Mouse (Mus musculus): ENCODE measurements around the gene Unk. TPM values are rescaled to one million over a fixed set of nuclear protein-coding genes. Genes with fewer than 3 reads are reported as not detected.

Gene Unk
- polyA plus RNA-seq, 1 experiment from 2014 or later, result 48.4 TPM

DNA sequence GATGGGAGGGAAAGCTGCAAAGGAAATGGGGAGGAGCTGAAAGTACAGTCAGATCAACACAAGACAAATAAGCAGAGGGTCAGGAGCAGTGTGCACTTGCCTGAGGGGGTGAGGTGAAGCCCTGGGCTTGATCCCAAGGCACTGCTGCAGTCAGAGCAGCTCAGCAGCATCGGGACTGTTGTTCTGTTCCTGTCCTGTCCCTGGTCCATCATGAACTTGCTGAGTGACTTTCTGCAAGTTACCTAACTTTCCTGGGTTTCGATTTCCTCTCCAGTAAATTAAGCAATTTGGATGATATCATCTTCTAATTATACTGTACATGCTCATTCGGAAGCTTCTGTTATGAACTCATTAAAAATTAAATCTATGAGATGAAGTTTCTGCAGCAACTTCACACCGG lies 2.4 kb upstream of the Unk start, which contains the start of gene H3f3b:
H3f3b (minus strand) TSS at position 207 of the 400 bp plus-strand sequence.
- no peak within 1 kb of the TSS for H3K27ac ChIP-seq
- no peak for DNase-seq (ENCODE audit: extremely low spot score, low spot score)
- H3K9me3 ChIP-seq, result no peaks in the 10 kb centered on the region
- no peaks in the 10 kb centered on the region for H3K27me3 ChIP-seq (ENCODE audit: poor library complexity, severe bottlenecking)
- H3K4me1 ChIP-seq, result peaks cover 33% of the 10 kb centered on the region
- H3K36me3 ChIP-seq (replicated peaks), result peaks cover 19% of the 10 kb centered on the region
- WGBS, result 88% methylated on average over 4 of the region's 4 CpGs
- H3K4me3 ChIP-seq, result no peak within 1 kb of the TSS

GRCm38 (mm10) chr11:116028177-116028865 lies 1.8 kb upstream of the Unk start:
- Histone ChIP-seq H3K27ac (no peak overlapping the region), H3K4me1 (peaks cover 36% of the 10 kb centered on the region), H3K27me3 (ENCODE audit: poor library complexity, severe bottlenecking) (no peaks in the 10 kb centered on the region), H3K9me3 (no peaks in the 10 kb centered on the region), H3K36me3 (replicated peaks) (peaks cover 23% of the 10 kb centered on the region), H3K4me3 (no peak overlapping the region)
- no peak for DNase-seq (ENCODE audit: extremely low spot score, low spot score)
- 86% methylated on average over 9 of the region's 9 CpGs for WGBS

DNA sequence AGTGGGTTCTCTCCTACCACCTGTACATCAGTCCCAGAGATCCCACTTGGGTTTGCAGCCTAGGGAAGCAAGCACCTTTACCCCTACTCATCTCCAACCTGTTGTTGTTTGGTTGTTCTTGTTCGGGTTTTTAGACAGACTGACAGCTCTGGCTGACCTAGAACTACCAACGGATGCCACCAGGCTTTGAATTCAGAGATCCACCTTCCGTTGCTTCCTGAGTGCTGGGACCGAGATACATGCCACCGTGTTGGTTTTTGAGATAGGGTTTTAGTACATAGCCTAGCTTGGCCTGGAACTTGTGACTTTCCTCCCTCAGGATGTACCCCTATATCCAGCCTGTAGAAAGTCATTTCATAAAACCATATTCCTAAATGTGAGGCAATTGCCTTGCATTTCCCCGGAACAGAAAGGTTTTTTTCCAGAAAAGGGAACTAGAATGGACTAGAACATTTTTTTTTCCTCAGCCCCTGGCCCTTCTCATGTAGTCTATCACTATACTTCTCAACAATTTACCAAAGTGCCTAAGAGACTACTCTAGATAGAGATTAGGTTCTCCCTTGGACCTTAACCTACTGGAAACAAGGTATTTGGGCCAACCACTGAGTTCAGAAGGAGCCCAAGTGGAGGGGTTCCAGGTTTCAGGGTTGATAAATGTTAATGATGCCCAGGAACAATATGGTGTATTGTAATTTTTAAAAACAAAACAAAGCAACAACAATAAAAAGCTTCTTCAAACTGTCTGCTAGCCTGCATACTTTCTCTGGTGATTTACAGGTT lies 846 bp upstream of the Unk start:
- Histone ChIP-seq H3K4me3 (peak overlapping the region; percentile 83), H3K27me3 (ENCODE audit: poor library complexity, severe bottlenecking) (no peaks in the 10 kb centered on the region), H3K27ac (peak overlapping the region; percentile 99), H3K9me3 (no peaks in the 10 kb centered on the region), H3K36me3 (replicated peaks) (peaks cover 26% of the 10 kb centered on the region), H3K4me1 (peaks cover 38% of the 10 kb centered on the region)
- 90% methylated on average over 6 of the region's 6 CpGs for WGBS
- DNase-seq (ENCODE audit: extremely low spot score, low spot score), result no peak

GRCm38 (mm10) chr11:116030898-116031845 lies 1.1 kb downstream of the Unk start:
- Histone ChIP-seq H3K4me3 (peak overlapping the region; percentile 83), H3K27ac (peak overlapping the region; percentile 99), H3K4me1 (peaks cover 34% of the 10 kb centered on the region), H3K36me3 (replicated peaks) (peaks cover 41% of the 10 kb centered on the region), H3K27me3 (ENCODE audit: poor library complexity, severe bottlenecking) (no peaks in the 10 kb centered on the region), H3K9me3 (no peaks in the 10 kb centered on the region)
- WGBS, result 33% methylated on average over 14 of the region's 14 CpGs
- DNase-seq (ENCODE audit: extremely low spot score, low spot score), result no peak

GRCm38 (mm10) chr11:116034584-116034983 lies 4.5 kb downstream of the Unk start:
- Histone ChIP-seq H3K9me3 (no peaks in the 10 kb centered on the region), H3K27me3 (ENCODE audit: poor library complexity, severe bottlenecking) (no peaks in the 10 kb centered on the region), H3K27ac (no peak overlapping the region), H3K4me1 (peaks cover 29% of the 10 kb centered on the region), H3K36me3 (replicated peaks) (peaks cover 74% of the 10 kb centered on the region), H3K4me3 (no peak overlapping the region)
- DNase-seq (ENCODE audit: extremely low spot score, low spot score), result no peak
- 96% methylated on average over 6 of the region's 6 CpGs for WGBS

- WGBS, result 100% methylated on average over 3 of the region's 3 CpGs
- DNase-seq (ENCODE audit: extremely low spot score, low spot score), result no peak
- Histone ChIP-seq H3K36me3 (replicated peaks) (peaks cover 93% of the 10 kb centered on the region), H3K27ac (no peak overlapping the region), H3K9me3 (peaks cover 1% of the 10 kb centered on the region; the same call in 1 of the 2 replicates), H3K27me3 (ENCODE audit: poor library complexity, severe bottlenecking) (no peaks in the 10 kb centered on the region), H3K4me1 (peaks cover 16% of the 10 kb centered on the region), H3K4me3 (no peak overlapping the region)
These were observed 6.5 kb downstream of the Unk start for GRCm38 (mm10) chr11:116036671-116037070.

DNA sequence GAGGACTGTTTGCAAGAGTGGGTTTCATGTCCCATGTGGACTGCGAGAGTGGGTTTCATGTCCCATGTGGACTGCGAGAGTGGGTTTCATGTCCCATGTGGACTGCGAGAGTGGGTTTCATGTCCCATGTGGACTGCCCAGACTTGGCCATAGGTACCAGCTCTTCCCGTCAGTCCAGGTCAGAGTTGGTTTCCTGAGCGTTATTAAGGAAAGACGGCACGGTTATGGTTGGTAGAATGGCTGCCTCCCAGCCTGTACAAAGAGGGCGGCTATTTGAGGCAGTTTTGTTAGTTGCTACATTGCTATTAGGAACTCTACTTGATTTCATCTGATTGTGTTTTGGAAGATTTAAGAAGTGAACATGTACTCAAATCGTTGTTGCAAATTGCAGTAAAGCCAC lies 7.7 kb downstream of the Unk start:
- no peaks in the 10 kb centered on the region for H3K27me3 ChIP-seq (ENCODE audit: poor library complexity, severe bottlenecking)
- no peak overlapping the region for H3K27ac ChIP-seq
- no peak overlapping the region for H3K4me3 ChIP-seq
- H3K4me1 ChIP-seq, result peaks cover 5% of the 10 kb centered on the region
- peaks cover 94% of the 10 kb centered on the region for H3K36me3 ChIP-seq (replicated peaks)
- no peak for DNase-seq (ENCODE audit: extremely low spot score, low spot score)
- H3K9me3 ChIP-seq, result peaks cover 4% of the 10 kb centered on the region; the same call in 1 of the 2 replicates
- 96% methylated on average over 9 of the region's 9 CpGs for WGBS

- WGBS, result 96% methylated on average over 6 of the region's 6 CpGs
- Histone ChIP-seq H3K36me3 (replicated peaks) (peaks cover 95% of the 10 kb centered on the region), H3K27ac (no peak overlapping the region), H3K4me3 (no peak overlapping the region), H3K4me1 (no peaks in the 10 kb centered on the region), H3K27me3 (ENCODE audit: poor library complexity, severe bottlenecking) (no peaks in the 10 kb centered on the region), H3K9me3 (peaks cover 4% of the 10 kb centered on the region; the same call in 1 of the 2 replicates)
- no peak for DNase-seq (ENCODE audit: extremely low spot score, low spot score)
These were observed 10.5 kb downstream of the Unk start for GRCm38 (mm10) chr11:116040593-116040992.

DNA sequence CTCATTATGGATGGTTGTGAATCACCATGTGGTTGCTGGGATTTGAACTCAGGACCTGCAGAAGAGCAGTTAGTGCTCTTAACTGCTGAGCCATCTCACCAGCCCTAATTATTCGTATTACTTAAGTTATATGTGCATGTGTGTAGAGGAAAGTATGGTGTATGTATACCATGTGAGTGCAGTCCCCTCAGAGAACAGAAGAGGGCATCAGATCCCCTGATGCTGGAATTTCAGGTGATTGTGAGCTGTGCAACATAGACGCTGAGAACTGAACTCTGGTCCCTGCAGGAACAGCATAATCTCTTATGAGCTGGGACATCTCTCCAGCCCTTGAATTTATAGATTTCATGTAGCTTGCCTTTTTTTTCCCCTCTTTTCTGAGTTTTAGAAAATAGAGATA lies 11.7 kb downstream of the Unk start:
- no peaks in the 10 kb centered on the region for H3K27me3 ChIP-seq (ENCODE audit: poor library complexity, severe bottlenecking)
- H3K4me1 ChIP-seq, result no peaks in the 10 kb centered on the region
- 96% methylated on average over 2 of the region's 2 CpGs for WGBS
- H3K27ac ChIP-seq, result no peak overlapping the region
- DNase-seq (ENCODE audit: extremely low spot score, low spot score), result no peak
- H3K4me3 ChIP-seq, result no peak overlapping the region
- H3K9me3 ChIP-seq, result peaks cover 4% of the 10 kb centered on the region; the same call in 1 of the 2 replicates
- H3K36me3 ChIP-seq (replicated peaks), result peaks cover 98% of the 10 kb centered on the region

GRCm38 (mm10) chr11:116042372-116043138 lies 12.4 kb downstream of the Unk start:
- Histone ChIP-seq H3K4me3 (no peak overlapping the region), H3K36me3 (replicated peaks) (peaks cover 99% of the 10 kb centered on the region)
- 87% methylated on average over 5 of the region's 5 CpGs for WGBS

DNA sequence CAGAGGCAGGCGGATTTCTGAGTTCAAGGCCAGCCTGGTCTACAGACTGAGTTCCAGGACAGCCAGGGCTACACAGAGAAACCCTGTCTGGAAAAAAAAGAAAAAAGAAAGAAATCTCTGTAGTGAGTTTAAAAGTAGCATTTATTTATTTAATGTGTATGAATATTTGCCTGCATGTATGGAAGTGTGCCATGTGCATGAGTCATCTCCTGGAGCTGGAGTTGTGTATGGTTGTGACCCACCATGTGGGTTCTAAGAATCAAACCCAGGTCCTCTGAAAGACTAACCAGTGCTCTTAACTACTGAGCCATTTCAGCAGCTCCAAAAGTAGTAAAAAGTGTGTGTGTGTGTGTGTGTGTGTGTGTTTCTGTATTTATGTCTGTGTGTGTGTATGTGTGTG lies 13.2 kb downstream of the Unk start:
- H3K4me3 ChIP-seq, result no peak overlapping the region
- WGBS, result 97% methylated on average over 1 of the region's 1 CpGs
- no peak overlapping the region for H3K27ac ChIP-seq
- peaks cover 4% of the 10 kb centered on the region; the same call in 1 of the 2 replicates for H3K9me3 ChIP-seq
- no peaks in the 10 kb centered on the region for H3K27me3 ChIP-seq (ENCODE audit: poor library complexity, severe bottlenecking)
- no peak for DNase-seq (ENCODE audit: extremely low spot score, low spot score)
- no peaks in the 10 kb centered on the region for H3K4me1 ChIP-seq
- peaks cover 99% of the 10 kb centered on the region for H3K36me3 ChIP-seq (replicated peaks)

More at GRCm38 (mm10) chr11:116042372-116043138, 12.4 kb downstream of the Unk start:
- Histone ChIP-seq H3K27me3 (ENCODE audit: poor library complexity, severe bottlenecking) (no peaks in the 10 kb centered on the region), H3K9me3 (peaks cover 4% of the 10 kb centered on the region; the same call in 1 of the 2 replicates), H3K4me1 (no peaks in the 10 kb centered on the region), H3K27ac (no peak overlapping the region)
- DNase-seq (ENCODE audit: extremely low spot score, low spot score), result no peak

DNA sequence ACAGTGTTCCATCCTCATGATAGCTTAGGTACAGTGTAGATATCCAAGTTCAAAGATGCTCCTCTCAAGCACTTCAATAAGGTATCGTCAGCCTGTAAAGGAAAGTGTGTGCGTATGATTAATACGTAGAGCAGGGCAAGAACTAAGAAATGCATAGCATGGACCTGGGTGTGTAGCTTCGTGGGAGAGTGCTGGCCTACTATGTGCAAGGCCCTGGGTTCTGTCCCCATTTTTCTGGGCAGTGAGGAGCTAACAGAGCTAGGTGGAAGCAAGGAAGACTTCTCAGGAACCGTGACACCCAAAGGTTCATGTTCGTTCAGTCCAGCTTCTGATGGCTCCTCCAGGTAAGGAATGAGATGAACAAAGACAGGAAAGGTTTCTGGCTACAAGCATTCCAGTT lies 15.1 kb downstream of the Unk start:
- 94% methylated on average over 6 of the region's 6 CpGs for WGBS
- no peak for DNase-seq (ENCODE audit: extremely low spot score, low spot score)
- Histone ChIP-seq H3K4me1 (no peaks in the 10 kb centered on the region), H3K9me3 (peaks cover 9% of the 10 kb centered on the region; the same call in 1 of the 2 replicates), H3K27me3 (ENCODE audit: poor library complexity, severe bottlenecking) (no peaks in the 10 kb centered on the region), H3K36me3 (replicated peaks) (peaks cover 99% of the 10 kb centered on the region), H3K4me3 (no peak overlapping the region), H3K27ac (no peak overlapping the region)
